Mouse (Mus musculus): ENCODE data around the gene Tnfrsf1b.

- no peak for TF ChIP-seq EP300 (IDR thresholded peaks at IDR 0.05)
- no peak for TF ChIP-seq CTCF (IDR thresholded peaks at IDR 0.05)
Observed at GRCm38 (mm10) chr4:145272763-145273162, 26.1 kb upstream of the Tnfrsf1b start.

Measured in lung, postnatal 0 days (tissue).